ENCODE assay signal across 13 mouse cellular contexts in the genomic region with DNA sequence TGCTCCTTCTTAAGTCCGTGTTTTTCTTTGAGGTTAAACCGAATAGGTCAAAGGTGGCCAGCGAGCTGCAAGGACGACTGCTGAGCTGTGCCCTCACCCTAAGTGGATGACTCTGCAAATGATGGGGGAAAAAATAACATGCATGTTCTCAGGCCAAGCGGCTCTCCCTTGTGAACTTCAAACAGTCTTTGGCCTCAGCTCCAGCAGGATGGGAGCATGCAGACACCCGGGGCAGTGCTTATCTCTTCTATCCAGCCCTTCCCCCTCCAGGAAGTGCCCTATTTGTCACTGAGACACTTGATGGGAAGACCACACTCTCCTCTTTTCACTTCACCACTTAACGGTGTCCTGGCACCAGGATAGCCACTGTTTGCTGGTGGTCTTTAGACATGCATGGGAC.
DNase-seq lines count a peak whose midpoint lies in the region; ATAC-seq and TF ChIP-seq lines count a peak whose summit lies in the region.
"Had no signal": no experiment of that assay in that cellular context is flagged by ENCODE, and none has a peak within 500 bp of the region (broad histone marks: within the 10 kb centered on the region; RNA-seq: fewer than 3 reads in every experiment).

No protein-coding gene starts in this region.

- no peak overlapping the region for H3K9ac ChIP-seq in kidney, embryonic 15.5 days
- H3K9ac ChIP-seq in kidney, embryonic 14.5 days (ENCODE audit: low read depth, low read length) = no peak overlapping the region
- no peak overlapping the region for H3K9ac ChIP-seq in intestine, embryonic 16.5 days (ENCODE audit: low read depth, low read length)
- H3K9ac ChIP-seq in liver, embryonic 16.5 days (ENCODE audit: low read depth, low read length) = no peak overlapping the region
- H3K9ac ChIP-seq: stomach, embryonic 15.5 days had no signal

- 0 out of 2 replicates have a peak, but pooled peaks have one; percentile 27 for ATAC-seq in kidney, embryonic 15.5 days (replicated peaks; ENCODE audit: low FRiP score)
- no peak for ATAC-seq in kidney, embryonic 14.5 days (ENCODE audit: low FRiP score, low TSS enrichment)
- ATAC-seq in intestine, embryonic 16.5 days = peak; percentile 21; the same call in 1 of the 2 replicates
- 0 out of 2 replicates have a peak, but pooled peaks have one; percentile 35 for ATAC-seq in liver, embryonic 16.5 days (ENCODE audit: low read depth)

- 0 out of 2 replicates have a peak, but pooled peaks cover 3% of the 10 kb centered on the region for H3K9me3 ChIP-seq in kidney, embryonic 15.5 days (replicated peaks)
- H3K9me3 ChIP-seq in kidney, embryonic 14.5 days (ENCODE audit: control insufficient read depth, low read length) = no peaks in the 10 kb centered on the region
- H3K9me3 ChIP-seq in intestine, embryonic 16.5 days (ENCODE audit: control insufficient read depth, low read length) = no peaks in the 10 kb centered on the region
- no peaks in the 10 kb centered on the region for H3K9me3 ChIP-seq in liver, embryonic 16.5 days (replicated peaks; ENCODE audit: control insufficient read depth, low read length)
- H3K9me3 ChIP-seq: stomach, embryonic 15.5 days had no signal

- H3K36me3 ChIP-seq in kidney, embryonic 15.5 days = no peaks in the 10 kb centered on the region
- no peaks in the 10 kb centered on the region for H3K36me3 ChIP-seq in kidney, embryonic 14.5 days (ENCODE audit: control insufficient read depth, insufficient read depth, low read length)
- no peaks in the 10 kb centered on the region for H3K36me3 ChIP-seq in intestine, embryonic 16.5 days (ENCODE audit: control insufficient read depth, insufficient read depth, low read length)
- no peaks in the 10 kb centered on the region for H3K36me3 ChIP-seq in liver, embryonic 16.5 days (ENCODE audit: control insufficient read depth, insufficient read depth)
- H3K36me3 ChIP-seq: stomach, embryonic 15.5 days had no signal

- peaks cover 30% of the 10 kb centered on the region for H3K4me1 ChIP-seq in kidney, embryonic 15.5 days
- peaks cover 13% of the 10 kb centered on the region; the same call in 1 of the 2 replicates for H3K4me1 ChIP-seq in kidney, embryonic 14.5 days (ENCODE audit: control insufficient read depth, insufficient read depth, low read length)
- peaks cover 8% of the 10 kb centered on the region for H3K4me1 ChIP-seq in intestine, embryonic 16.5 days (ENCODE audit: control insufficient read depth, insufficient read depth, low read length)
- H3K4me1 ChIP-seq in liver, embryonic 16.5 days (ENCODE audit: control insufficient read depth, low read depth, low read length) = peaks cover 12% of the 10 kb centered on the region

- 25% methylated on average over 7 of the region's 7 CpGs for WGBS in kidney, embryonic 15.5 days
- WGBS in kidney, embryonic 14.5 days = 20% methylated on average over 7 of the region's 7 CpGs
- WGBS in intestine, embryonic 16.5 days = 37% methylated on average over 7 of the region's 7 CpGs
- WGBS in liver, embryonic 16.5 days (ENCODE audit: insufficient replicate concordance) = 7% methylated on average over 7 of the region's 7 CpGs

- peak overlapping the region; percentile 31; the same call in 1 of the 2 replicates for H3K27ac ChIP-seq in gastrocnemius, adult 2 months
- H3K27ac ChIP-seq in kidney, embryonic 15.5 days = peak overlapping the region; percentile 60
- H3K27ac ChIP-seq in kidney, embryonic 14.5 days (ENCODE audit: low read depth, low read length) = no peak overlapping the region; the same call in 1 of the 2 replicates
- H3K27ac ChIP-seq in intestine, embryonic 16.5 days (ENCODE audit: low read length) = no peak overlapping the region
- H3K27ac ChIP-seq in liver, embryonic 16.5 days (ENCODE audit: low read length) = no peak overlapping the region
- H3K27ac ChIP-seq: stomach, embryonic 15.5 days had no signal

- no peak for DNase-seq in gastrocnemius, adult 2 months
- no peak for DNase-seq in gastrocnemius, postnatal 14 days
- DNase-seq in cerebellum, adult 18-20 months = no peak
- DNase-seq in urinary bladder, postnatal 4 days (ENCODE audit: low spot score in 2 of 2) = no peak
- DNase-seq: cerebellum, adult 2 months; gastrocnemius, postnatal 36 days; layer of hippocampus, postnatal 36 days; right cerebral cortex, postnatal 25 days had no signal

- TF ChIP-seq CTCF in gastrocnemius, adult 2 months (IDR thresholded peaks at IDR 0.05) = no peak

- H3K4me2 ChIP-seq in kidney, embryonic 15.5 days = no peak overlapping the region
- H3K4me2 ChIP-seq in kidney, embryonic 14.5 days (replicated peaks; ENCODE audit: low read depth, low read length) = no peak overlapping the region
- H3K4me2 ChIP-seq in intestine, embryonic 16.5 days (ENCODE audit: low read depth, low read length) = no peak overlapping the region
- no peak overlapping the region for H3K4me2 ChIP-seq in liver, embryonic 16.5 days (ENCODE audit: low read depth, low read length)
- H3K4me2 ChIP-seq: stomach, embryonic 15.5 days had no signal

- no peak overlapping the region for H3K4me3 ChIP-seq in gastrocnemius, adult 2 months
- no peak overlapping the region for H3K4me3 ChIP-seq in kidney, embryonic 15.5 days (replicated peaks)
- H3K4me3 ChIP-seq in kidney, embryonic 14.5 days (ENCODE audit: low read length) = no peak overlapping the region
- H3K4me3 ChIP-seq in intestine, embryonic 16.5 days (ENCODE audit: low read length) = no peak overlapping the region
- no peak overlapping the region for H3K4me3 ChIP-seq in liver, embryonic 16.5 days (ENCODE audit: low read depth, low read length)
- H3K4me3 ChIP-seq: stomach, embryonic 15.5 days had no signal

- no peaks in the 10 kb centered on the region for H3K27me3 ChIP-seq in kidney, embryonic 15.5 days
- H3K27me3 ChIP-seq in kidney, embryonic 14.5 days (ENCODE audit: control insufficient read depth, insufficient read depth, low read length) = no peaks in the 10 kb centered on the region
- no peaks in the 10 kb centered on the region for H3K27me3 ChIP-seq in intestine, embryonic 16.5 days (replicated peaks; ENCODE audit: control insufficient read depth, insufficient read depth, low read length)
- no peaks in the 10 kb centered on the region for H3K27me3 ChIP-seq in liver, embryonic 16.5 days (ENCODE audit: control insufficient read depth, insufficient read depth, low read depth, low read length)
- H3K27me3 ChIP-seq: stomach, embryonic 15.5 days had no signal

- intact Hi-C loops in gastrocnemius, adult 2 months (cut with DNase I) = no loop called here
- intact Hi-C loops in gastrocnemius, postnatal 14 days (cut with DNase I; ENCODE audit: low total_unique reads) = no loop called here

Comparison
In these comparisons a context has a peak if more than half of its experiments do, and no peak if none do; other contexts are left out.
1. H3K27ac ChIP-seq: peak in gastrocnemius, adult 2 months (single experiment) and kidney, embryonic 15.5 days (single experiment); none in kidney, embryonic 14.5 days (single experiment), intestine, embryonic 16.5 days (single experiment) and liver, embryonic 16.5 days (single experiment).